Mouse (Mus musculus) brain, adult 10 weeks (tissue): ENCODE data around the gene Frmd6. TPM values are rescaled to one million over a fixed set of nuclear protein-coding genes. Genes with fewer than 3 reads are reported as not detected.

Source experiments
- polyA plus RNA-seq: library from polyadenylated mRNA; stranded (reverse); fragments of 350-450 nt; fragmentation: Illumina TruSeq; extraction: RNeasy Lipid Tissue Mini Kit (QIAGEN cat#74804); gene quantifications from one replicate; pipeline ENCODE4 v1.2.3, GENCODE M21; 2015; ENCODE audit warnings: low read depth, low replicate concordance

Frmd6 gene
- polyA plus RNA-seq, result 21.4 TPM

DNA sequence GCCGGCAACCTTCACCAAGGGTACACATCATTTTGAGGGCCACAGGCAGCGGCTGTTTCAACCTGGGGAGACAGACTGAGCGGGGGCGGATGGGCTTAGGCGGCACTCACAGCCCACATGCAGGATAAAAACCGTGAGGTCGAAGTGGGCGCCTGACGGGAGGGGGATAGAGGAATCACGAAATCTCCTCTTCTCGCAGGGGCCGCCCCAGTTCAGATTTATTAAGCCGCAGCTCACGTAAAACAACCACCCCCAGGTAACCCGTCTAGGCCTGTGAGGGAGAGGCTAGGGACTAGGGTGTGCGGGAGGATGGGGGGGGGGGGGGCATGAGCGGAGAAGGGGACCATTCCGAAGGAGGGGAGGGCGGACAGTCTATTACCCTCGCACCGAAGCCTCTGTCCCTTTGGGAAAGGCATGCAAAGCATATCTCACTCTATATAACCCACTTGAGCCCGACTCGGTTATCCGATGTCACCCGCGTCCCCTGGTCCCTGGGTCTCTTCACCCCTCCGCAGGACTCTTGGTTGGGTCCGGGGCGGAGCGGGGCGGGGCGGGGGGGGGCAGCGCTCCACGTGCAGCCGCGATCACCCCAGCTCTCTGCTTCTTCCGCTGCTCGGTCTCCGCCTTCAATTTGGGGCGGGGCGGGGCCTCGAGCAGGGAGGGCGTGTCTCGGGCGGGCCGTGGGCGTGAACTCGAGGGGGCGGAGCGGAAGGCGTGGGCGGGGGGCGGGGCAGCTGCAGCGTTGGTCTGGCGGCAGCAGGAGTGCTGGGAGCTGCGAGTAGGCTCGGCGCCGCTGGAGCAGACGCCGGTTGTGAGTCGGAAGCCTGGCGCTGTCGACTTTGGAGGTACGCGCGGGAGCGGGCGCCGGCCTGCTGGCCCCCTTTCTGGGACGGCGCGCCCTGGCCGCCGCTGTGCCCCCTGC is at the start of gene Frmd6:
Gene Frmd6, plus strand, starts transcription at position 786 of the 922 bp plus-strand sequence.

GRCm38 (mm10) chr12:70937571-70938384 is 112.5 kb downstream of the Frmd6 start, which contains the start of gene Actr10:
Gene Actr10 (plus strand): TSS chr12:70937857.

Other genes starting within 250 kb of the Frmd6 start
- gene Actr10, start 112.3 kb downstream of the Frmd6 start, polyA plus RNA-seq, result 162 TPM
- 331 TPM for gene Psma3, start 149.1 kb downstream of the Frmd6 start, polyA plus RNA-seq
- gene Arid4a, start 190.5 kb downstream of the Frmd6 start, polyA plus RNA-seq, result 18.2 TPM